Mouse (Mus musculus) spleen, adult 18-20 months (tissue): ENCODE data around the gene Alg14.

Experiments
- DNase-seq, 2 experiments: peaks; one replicate each; pipeline ENCODE4 v3.0.0; 2022; ENCODE audit warnings: mixed read lengths in 2 of 2

Alg14 gene

GRCm38 (mm10) chr3:121340321-121340761 lies 48.8 kb downstream of the Alg14 start:
- no peak for DNase-seq

- no peak for DNase-seq
Measured at GRCm38 (mm10) chr3:121343224-121343623, 51.7 kb downstream of the Alg14 start.

GRCm38 (mm10) chr3:121344056-121344945 lies 52.7 kb downstream of the Alg14 start:
- DNase-seq, result no peak

- no peak for DNase-seq
Measured at GRCm38 (mm10) chr3:121344951-121345642, 53.5 kb downstream of the Alg14 start.

GRCm38 (mm10) chr3:121345643-121346000 lies 54.0 kb downstream of the Alg14 start:
- DNase-seq, result no peak

- DNase-seq, result no peak
Measured at GRCm38 (mm10) chr3:121346507-121347267, 55.1 kb downstream of the Alg14 start.

GRCm38 (mm10) chr3:121348792-121349191 lies 57.2 kb downstream of the Alg14 start:
- DNase-seq, result no peak

- DNase-seq, result no peak
Measured at GRCm38 (mm10) chr3:121349334-121350169, 58.0 kb downstream of the Alg14 start.

- DNase-seq, result no peak
Measured at GRCm38 (mm10) chr3:121351257-121351656, 59.7 kb downstream of the Alg14 start.

- no peak for DNase-seq
Measured at GRCm38 (mm10) chr3:121354281-121354680, 62.7 kb downstream of the Alg14 start.

- DNase-seq, result no peak
Measured at GRCm38 (mm10) chr3:121354861-121355470, 63.4 kb downstream of the Alg14 start.

- DNase-seq, result no peak
Measured at GRCm38 (mm10) chr3:121355569-121355968, 64.0 kb downstream of the Alg14 start.

- no peak for DNase-seq
Measured at GRCm38 (mm10) chr3:121356111-121356510, 64.5 kb downstream of the Alg14 start.

- no peak for DNase-seq
Measured at GRCm38 (mm10) chr3:121357030-121357429, 65.5 kb downstream of the Alg14 start.

- DNase-seq, result no peak
Measured at GRCm38 (mm10) chr3:121358285-121358684, 66.7 kb downstream of the Alg14 start.

- DNase-seq, result no peak
Measured at GRCm38 (mm10) chr3:121358850-121359249, 67.3 kb downstream of the Alg14 start.

- no peak for DNase-seq
Measured at GRCm38 (mm10) chr3:121359272-121359671, 67.7 kb downstream of the Alg14 start.

GRCm38 (mm10) chr3:121362002-121362401 lies 70.4 kb downstream of the Alg14 start:
- DNase-seq, result no peak

GRCm38 (mm10) chr3:121364388-121364787 lies 72.8 kb downstream of the Alg14 start:
- DNase-seq, result no peak

- DNase-seq, result no peak
Measured at GRCm38 (mm10) chr3:121365131-121365530, 73.6 kb downstream of the Alg14 start.

- no peak for DNase-seq
Measured at GRCm38 (mm10) chr3:121368616-121369015, 77.0 kb downstream of the Alg14 start.

- DNase-seq, result peak; percentile 34 to 52
Measured at GRCm38 (mm10) chr3:121369517-121369916, 77.9 kb downstream of the Alg14 start.
